Mouse (Mus musculus): ENCODE measurements around the gene Sntg2.

- TF ChIP-seq CTCF (IDR thresholded peaks at IDR 0.05; ENCODE audit: control insufficient read depth, insufficient read depth, low read length) (no peak), POLR2A (IDR thresholded peaks at IDR 0.05; ENCODE audit: borderline replicate concordance, control insufficient read depth, low read depth, low read length) (no peak)
Measured at GRCm38 (mm10) chr12:30256207-30256606, 117.0 kb downstream of the Sntg2 start.
